Comparison of ENCODE assay signal across 9 mouse cellular contexts in genomic region chr11:88495759-88496158, GRCm38 (mm10).
"Had no signal": no experiment of that assay in that cellular context is flagged by ENCODE, and none has a peak within 500 bp of the region (broad histone marks: within the 10 kb centered on the region; RNA-seq: fewer than 3 reads in every experiment).

No protein-coding gene starts in this region.

- ATAC-seq: liver, embryonic 12.5 days had no signal

- DNase-seq: midbrain, embryonic 14.5 days; right cerebral cortex, adult 18-20 months; right cerebral cortex, postnatal 25 days; thymus, postnatal 4 days had no signal

- H3K4me3 ChIP-seq: layer of hippocampus, adult 2 months; limb, embryonic 15.5 days; liver, embryonic 12.5 days; megakaryocyte, embryonic 14.5 days had no signal

- H3K4me2 ChIP-seq: limb, embryonic 15.5 days; liver, embryonic 12.5 days; lung, embryonic 14.5 days had no signal

- H3K27ac ChIP-seq: layer of hippocampus, adult 2 months; limb, embryonic 15.5 days; liver, embryonic 12.5 days had no signal

- H3K36me3 ChIP-seq: limb, embryonic 15.5 days; liver, embryonic 12.5 days had no signal

- H3K27me3 ChIP-seq: limb, embryonic 15.5 days; liver, embryonic 12.5 days; megakaryocyte, embryonic 14.5 days had no signal

- H3K9ac ChIP-seq: limb, embryonic 15.5 days; liver, embryonic 12.5 days; lung, embryonic 14.5 days had no signal

- H3K9me3 ChIP-seq: limb, embryonic 15.5 days; liver, embryonic 12.5 days; megakaryocyte, embryonic 14.5 days had no signal
